Mouse (Mus musculus) spleen, embryonic (tissue): ENCODE data around the gene Lrig2.

Experiments
- CTCF ChIA-PET: fragments of 350-600 bp; sonication (Branson Sonifier 250); formaldehyde crosslinking; loops from one replicate; lab custom pipeline; 2022; lab: Charles Lee

Gene Lrig2

GRCm38 (mm10) chr3:104512424-104512748 lies 668 bp upstream of the Lrig2 start:
- CTCF ChIA-PET: no interaction called here

- CTCF ChIA-PET: no interaction called here
These were observed 818 bp downstream of the Lrig2 start for GRCm38 (mm10) chr3:104510771-104511429.

- CTCF ChIA-PET: interaction anchor here (0.9 kb wide), 1 partner anchor 487 kb away, joined by 3 read pairs; no protein-coding TSS in a partner anchor
These were observed 10.1 kb downstream of the Lrig2 start for GRCm38 (mm10) chr3:104501648-104502047.

- CTCF ChIA-PET: interaction anchor here (0.9 kb wide), 1 partner anchor 486 kb away, joined by 3 read pairs; no protein-coding TSS in a partner anchor
These were observed 10.8 kb downstream of the Lrig2 start for GRCm38 (mm10) chr3:104500881-104501280.

GRCm38 (mm10) chr3:104496176-104496575 lies 15.5 kb downstream of the Lrig2 start:
- CTCF ChIA-PET: no interaction called here

- CTCF ChIA-PET: no interaction called here
These were observed 30.6 kb downstream of the Lrig2 start for GRCm38 (mm10) chr3:104480946-104481719.

- CTCF ChIA-PET: no interaction called here
These were observed 33.7 kb downstream of the Lrig2 start for GRCm38 (mm10) chr3:104478056-104478455.

- CTCF ChIA-PET: no interaction called here
These were observed 42.3 kb downstream of the Lrig2 start for GRCm38 (mm10) chr3:104469421-104469820.

- CTCF ChIA-PET: no interaction called here
These were observed 50.5 kb downstream of the Lrig2 start for GRCm38 (mm10) chr3:104461226-104461625.

- CTCF ChIA-PET: no interaction called here
These were observed 53.1 kb downstream of the Lrig2 start for GRCm38 (mm10) chr3:104458588-104458987.

GRCm38 (mm10) chr3:104455506-104456275 lies 56.0 kb downstream of the Lrig2 start:
- CTCF ChIA-PET: no interaction called here

- CTCF ChIA-PET: interaction anchor here (0.6 kb wide), 1 partner anchor 646 kb away, joined by 16 read pairs; no protein-coding TSS in a partner anchor
These were observed 64.5 kb downstream of the Lrig2 start for GRCm38 (mm10) chr3:104447240-104447639.

- CTCF ChIA-PET: interaction anchor here (0.6 kb wide), 1 partner anchor 645 kb away, joined by 16 read pairs; no protein-coding TSS in a partner anchor
These were observed 65.0 kb downstream of the Lrig2 start for GRCm38 (mm10) chr3:104446689-104447088.

GRCm38 (mm10) chr3:104445576-104445975 lies 66.1 kb downstream of the Lrig2 start:
- CTCF ChIA-PET: no interaction called here

GRCm38 (mm10) chr3:104444946-104445460 lies 66.7 kb downstream of the Lrig2 start:
- CTCF ChIA-PET: no interaction called here

GRCm38 (mm10) chr3:104444082-104444481 lies 67.6 kb downstream of the Lrig2 start:
- CTCF ChIA-PET: interaction anchor here (0.6 kb wide), 1 partner anchor 679 kb away, joined by 4 read pairs; no protein-coding TSS in a partner anchor

GRCm38 (mm10) chr3:104442357-104442756 lies 69.4 kb downstream of the Lrig2 start:
- CTCF ChIA-PET: interaction anchor here (0.6 kb wide), 1 partner anchor 233 kb away, joined by 3 read pairs; no protein-coding TSS in a partner anchor

GRCm38 (mm10) chr3:104441870-104442283 lies 69.8 kb downstream of the Lrig2 start:
- CTCF ChIA-PET: no interaction called here

- CTCF ChIA-PET: no interaction called here
These were observed 70.3 kb downstream of the Lrig2 start for GRCm38 (mm10) chr3:104441435-104441834.

- CTCF ChIA-PET: no interaction called here
These were observed 72.9 kb downstream of the Lrig2 start for GRCm38 (mm10) chr3:104438777-104439176.

- CTCF ChIA-PET: interaction anchor here (0.6 kb wide), 1 partner anchor 799 kb away, joined by 3 read pairs; no protein-coding TSS in a partner anchor
These were observed 74.1 kb downstream of the Lrig2 start for GRCm38 (mm10) chr3:104437576-104437975.

GRCm38 (mm10) chr3:104435947-104436346 lies 75.8 kb downstream of the Lrig2 start:
- CTCF ChIA-PET: no interaction called here
